Mouse (Mus musculus) thymus, adult 2 months (tissue): ENCODE results near the gene Pltp.

Source experiments
- CTCF ChIP-seq: fragments of 200-500 bp; IDR thresholded peaks from 2 replicates; pipeline ENCODE4 v1.5.1; 2012; ENCODE audit warnings: mild to moderate bottlenecking, control low read depth, low read length, moderate library complexity, borderline replicate concordance; ENCODE audit not compliant: control insufficient read depth, poor library complexity, insufficient read depth; ENCODE audit errors: extremely low read depth
- POLR2A ChIP-seq: fragments of 200-500 bp; IDR thresholded peaks from 2 replicates; pipeline ENCODE4 v1.6.1; 2012; ENCODE audit warnings: mild to moderate bottlenecking, low read length, control low read depth, moderate library complexity; ENCODE audit not compliant: control insufficient read depth, poor library complexity, insufficient read depth; ENCODE audit errors: extremely low read depth

DNA sequence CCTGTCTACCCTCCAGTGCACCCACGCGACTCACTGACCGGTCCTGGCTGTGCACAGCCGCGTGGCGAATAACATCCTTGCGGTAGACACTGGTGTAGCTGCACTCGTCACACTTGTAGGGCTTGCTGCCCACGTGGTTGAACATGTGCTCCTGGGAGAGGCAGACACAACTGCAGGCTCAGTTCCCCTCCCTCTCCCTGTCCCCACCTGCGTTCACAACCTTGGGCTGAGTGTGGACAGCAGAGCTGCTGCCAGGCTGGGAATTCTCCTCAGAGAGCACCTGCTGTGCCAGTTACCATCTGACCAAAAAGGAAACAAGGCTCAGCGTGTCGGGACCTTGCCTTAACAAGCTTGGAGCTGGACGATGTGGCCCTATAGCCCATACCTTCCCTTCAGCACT is 43.9 kb upstream of the Pltp start:
- no peak for TF ChIP-seq CTCF
- TF ChIP-seq POLR2A, result no peak
